Mouse (Mus musculus) forebrain, postnatal 0 days (tissue): ENCODE data around the gene A130010J15Rik. TPM values are rescaled to one million over a fixed set of nuclear protein-coding genes. Genes with fewer than 3 reads are reported as not detected.
A peak's percentile ranks its signal among the peaks of the same experiment; 100 is the strongest.

Source experiments
- ATAC-seq: fragments of 200-750 bp; cut with Nextera tagmentation; 2 replicates; pipeline ENCODE4 v1.8.0; 2017; ENCODE audit warnings: mild to moderate bottlenecking, moderate library complexity
- DNase-seq: peaks from one replicate; pipeline ENCODE4 v3.0.0-alpha.2; 2015
- H3K27ac ChIP-seq: fragments of 300-500 bp; sonication (generic); 2 replicates; pipeline ENCODE4 v1.5.1; 2014; ENCODE audit warnings: low read depth, mild to moderate bottlenecking, antibody characterized with exemption, low read length, moderate library complexity, mixed read lengths
- H3K27me3 ChIP-seq: fragments of 300-500 bp; sonication (generic); 2 replicates; pipeline ENCODE4 v1.6.1; 2014; ENCODE audit warnings: mild to moderate bottlenecking, low read length, mixed read lengths; ENCODE audit not compliant: insufficient read depth
- H3K36me3 ChIP-seq: fragments of 300-500 bp; sonication (generic); 2 replicates; pipeline ENCODE4 v1.6.1; 2014; ENCODE audit warnings: mild to moderate bottlenecking, moderate library complexity; ENCODE audit not compliant: insufficient read depth
- H3K4me1 ChIP-seq: fragments of 300-500 bp; sonication (generic); 2 replicates; pipeline ENCODE4 v1.6.1; 2014; ENCODE audit warnings: antibody characterized with exemption; ENCODE audit not compliant: insufficient read depth
- H3K4me2 ChIP-seq: fragments of 300-500 bp; sonication (generic); 2 replicates; pipeline ENCODE4 v1.6.1; 2014; ENCODE audit warnings: low read depth, mild to moderate bottlenecking, moderate library complexity
- H3K4me3 ChIP-seq: fragments of 300-500 bp; sonication (generic); 2 replicates; pipeline ENCODE4 v1.5.1; 2014; ENCODE audit warnings: low read depth, low read length, mixed read lengths
- H3K9ac ChIP-seq: fragments of 300-500 bp; sonication (generic); 2 replicates; pipeline ENCODE4 v1.6.1; 2014; ENCODE audit warnings: mild to moderate bottlenecking
- H3K9me3 ChIP-seq: fragments of 300-500 bp; sonication (generic); 2 replicates; pipeline ENCODE4 v1.6.1; 2016; ENCODE audit warnings: low read length
- CTCF ChIP-seq: sonication (generic); IDR thresholded peaks from 2 replicates; pipeline ENCODE4 v1.5.1; 2016; ENCODE audit warnings: antibody characterized with exemption, control low read depth, low read depth
- WGBS: fragments of 180-500 bp; shearing (Covaris S2); extraction: QIAGEN DNeasy Blood & Tissue Kit; methylation state at CpG from one replicate; pipeline ENCODE4 v1.1.7; 2014; 5-methylcytosine and 5-hydroxymethylcytosine counted together
- polyA plus RNA-seq: library from polyadenylated mRNA; unstranded; fragments of >200 nt; fragmentation: Nextera tagmentation; extraction: Ambion mirVana; gene quantifications from 2 replicates; pipeline ENCODE4 v1.2.1, GENCODE M21; 2015
- total RNA-seq: library from RNA; depleted of rRNA; stranded (reverse); fragments of >200 nt; gene quantifications from 2 replicates; pipeline ENCODE4 v1.2.3, GENCODE M21; 2014

A130010J15Rik gene
- total and polyA plus RNA-seq, 2 experiments from 2014 or later: 10.8 to 16.2 TPM

- Histone ChIP-seq H3K9me3 (no peaks in the 10 kb centered on the region), H3K36me3 (no peaks in the 10 kb centered on the region), H3K4me3 (no peak overlapping the region)
These were observed 14.3 kb upstream of the A130010J15Rik start for GRCm38 (mm10) chr1:193153561-193153960.

DNA sequence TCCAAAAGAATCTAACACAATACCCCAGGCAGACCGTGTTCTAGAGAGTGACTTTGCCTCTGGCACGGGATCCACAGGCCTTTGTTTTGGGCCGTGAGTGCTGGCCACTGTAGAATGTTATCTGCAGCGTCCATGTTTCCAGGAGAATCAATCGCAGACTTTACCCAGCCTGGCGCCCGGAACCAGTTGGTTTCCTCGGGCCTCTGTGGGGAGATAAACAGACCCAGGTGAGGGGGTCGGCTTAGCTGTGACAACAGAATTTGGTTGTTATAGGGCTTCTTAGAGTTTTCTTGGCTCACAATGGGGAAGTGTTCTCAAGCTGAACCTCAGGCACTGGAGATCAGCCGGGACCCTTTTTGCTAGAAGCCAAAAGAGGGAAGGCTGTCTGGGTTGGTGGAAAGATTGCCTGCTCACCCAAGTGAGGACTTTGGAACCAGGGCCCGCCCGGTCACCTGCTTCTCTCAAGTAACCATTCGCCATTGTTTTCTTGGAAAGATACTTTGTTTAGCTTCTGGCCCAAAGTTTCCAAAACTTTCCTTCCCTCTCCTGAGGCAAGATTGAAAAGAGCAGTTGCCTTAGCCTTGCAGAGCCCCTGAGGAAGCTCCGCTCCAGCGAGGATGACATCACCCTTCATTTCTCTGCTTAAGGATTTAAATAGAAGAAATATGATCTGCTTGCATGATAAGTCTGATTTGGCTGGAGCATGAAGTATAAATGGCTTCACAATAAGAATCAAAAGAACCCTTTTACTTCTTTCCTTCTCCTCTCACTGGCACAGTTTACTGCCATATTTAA lies 11.3 kb upstream of the A130010J15Rik start:
- ATAC-seq (no peak), DNase-seq (no peak)
- Histone ChIP-seq H3K9me3 (no peaks in the 10 kb centered on the region), H3K4me3 (no peak overlapping the region), H3K9ac (no peak overlapping the region), H3K27me3 (peaks cover 31% of the 10 kb centered on the region), H3K27ac (no peak overlapping the region), H3K4me2 (no peak overlapping the region), H3K4me1 (no peaks in the 10 kb centered on the region), H3K36me3 (no peaks in the 10 kb centered on the region)
- no peak for TF ChIP-seq CTCF
- WGBS: 79% methylated on average over 15 of the region's 15 CpGs

More at GRCm38 (mm10) chr1:193153561-193153960, 14.3 kb upstream of the A130010J15Rik start:
- Histone ChIP-seq H3K9ac (no peak overlapping the region), H3K27ac (no peak overlapping the region), H3K4me1 (no peaks in the 10 kb centered on the region), H3K4me2 (no peak overlapping the region), H3K27me3 (peaks cover 31% of the 10 kb centered on the region)
- ATAC-seq (no peak), DNase-seq (no peak)
- TF ChIP-seq CTCF: no peak
- 28% methylated on average over 16 of the region's 16 CpGs for WGBS

DNA sequence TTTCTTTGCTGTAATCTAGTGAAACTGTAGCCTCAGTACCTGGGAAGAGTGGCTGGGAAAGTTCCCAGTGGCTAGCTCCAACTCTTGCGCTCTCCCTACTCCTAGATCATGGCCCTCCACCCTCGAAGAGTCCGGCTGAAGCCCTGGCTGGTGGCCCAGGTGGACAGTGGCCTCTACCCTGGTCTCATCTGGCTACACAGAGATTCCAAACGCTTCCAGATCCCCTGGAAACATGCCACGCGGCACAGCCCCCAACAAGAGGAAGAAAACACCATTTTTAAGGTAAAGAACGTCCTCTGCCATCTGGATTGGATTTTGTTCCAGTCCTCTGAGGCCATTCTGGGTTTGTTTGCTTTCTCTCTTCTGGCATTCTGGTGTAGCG lies 10.7 kb upstream of the A130010J15Rik start:
- TF ChIP-seq CTCF: no peak
- H3K4me2 ChIP-seq: no peak overlapping the region
- 84% methylated on average over 8 of the region's 8 CpGs for WGBS

DNA sequence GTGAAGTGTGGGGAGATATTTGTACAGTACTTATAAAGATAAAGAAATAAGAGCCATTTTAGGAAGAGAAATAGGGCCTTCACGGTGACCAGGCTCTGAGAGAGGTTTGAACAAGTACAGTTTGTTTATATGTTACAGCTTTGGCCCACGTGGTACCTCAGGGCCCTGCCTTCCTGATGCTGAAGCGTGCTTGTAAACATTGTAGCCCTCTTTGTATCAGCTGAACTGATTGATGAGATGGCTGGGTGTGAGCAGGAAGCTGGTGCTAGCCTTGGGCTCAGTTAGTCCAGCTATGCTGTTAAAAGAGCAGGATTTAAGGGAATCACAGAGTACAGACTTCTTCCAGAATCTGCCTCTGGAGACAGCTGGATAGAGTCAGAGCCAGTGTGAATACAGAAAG lies 8.7 kb upstream of the A130010J15Rik start:
- no peaks in the 10 kb centered on the region for H3K9me3 ChIP-seq
- peaks cover 6% of the 10 kb centered on the region for H3K27me3 ChIP-seq
- 77% methylated on average over 3 of the region's 3 CpGs for WGBS
- H3K36me3 ChIP-seq: no peaks in the 10 kb centered on the region
- H3K27ac ChIP-seq: no peak overlapping the region
- DNase-seq: no peak
- no peak overlapping the region for H3K9ac ChIP-seq
- TF ChIP-seq CTCF: no peak
- H3K4me3 ChIP-seq: no peak overlapping the region
- H3K4me2 ChIP-seq: no peak overlapping the region
- H3K4me1 ChIP-seq: no peaks in the 10 kb centered on the region
- ATAC-seq: no peak

More for the DNA sequence above, 10.7 kb upstream of the A130010J15Rik start:
- Histone ChIP-seq H3K9me3 (no peaks in the 10 kb centered on the region), H3K4me3 (no peak overlapping the region), H3K9ac (no peak overlapping the region), H3K27ac (no peak overlapping the region), H3K36me3 (no peaks in the 10 kb centered on the region), H3K27me3 (peaks cover 25% of the 10 kb centered on the region), H3K4me1 (no peaks in the 10 kb centered on the region)
- DNase-seq: no peak
- no peak for ATAC-seq

GRCm38 (mm10) chr1:193159613-193160012 lies 8.2 kb upstream of the A130010J15Rik start:
- H3K4me3 ChIP-seq: no peak overlapping the region
- DNase-seq: no peak
- no peak for TF ChIP-seq CTCF
- no peaks in the 10 kb centered on the region for H3K4me1 ChIP-seq
- no peak for ATAC-seq
- 61% methylated on average over 1 of the region's 1 CpGs for WGBS
- H3K9ac ChIP-seq: no peak overlapping the region
- H3K27me3 ChIP-seq: peaks cover 3% of the 10 kb centered on the region
- no peaks in the 10 kb centered on the region for H3K36me3 ChIP-seq
- H3K9me3 ChIP-seq: no peaks in the 10 kb centered on the region
- no peak overlapping the region for H3K4me2 ChIP-seq
- no peak overlapping the region for H3K27ac ChIP-seq

DNA sequence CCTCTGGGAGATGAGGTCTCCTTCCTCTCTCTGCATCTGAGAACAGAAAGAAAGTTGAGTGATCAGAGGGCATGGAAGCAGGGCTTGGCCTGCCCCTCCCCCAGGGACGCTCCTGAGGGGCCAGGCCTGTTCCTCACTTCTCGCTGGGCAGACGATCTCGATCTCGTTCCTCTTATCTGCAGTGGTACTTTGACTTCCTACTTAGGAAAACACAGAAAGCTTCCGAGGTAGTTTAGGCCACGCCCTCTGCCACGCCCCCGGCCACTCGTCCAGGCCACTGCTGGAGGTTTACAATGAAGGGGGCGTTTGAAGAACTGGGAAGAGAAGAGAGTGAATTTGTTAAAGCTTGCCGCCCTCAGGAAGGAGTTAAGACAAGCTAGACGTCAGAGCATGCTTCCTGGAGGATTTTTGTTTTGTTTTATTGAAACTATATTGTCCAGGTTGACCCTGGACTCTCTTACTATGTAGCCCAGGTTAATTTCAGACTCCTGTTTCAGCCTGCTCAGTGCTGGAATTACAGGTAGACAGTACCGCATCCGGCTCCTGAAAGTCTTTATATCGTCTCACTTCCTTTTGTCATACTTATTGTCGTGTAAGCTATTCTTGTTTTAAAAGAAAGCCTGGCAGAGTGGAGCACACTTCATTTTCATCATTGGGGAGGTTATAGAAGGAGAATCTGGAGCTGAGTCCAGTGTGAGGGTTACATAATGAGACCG lies 7.4 kb upstream of the A130010J15Rik start:
- peaks cover 3% of the 10 kb centered on the region; the same call in 1 of the 2 replicates for H3K27me3 ChIP-seq
- H3K4me2 ChIP-seq: peak overlapping the region; percentile 19; the same call in 1 of the 2 replicates
- ATAC-seq (no peak), DNase-seq (no peak)
- no peak for TF ChIP-seq CTCF
- no peak overlapping the region for H3K4me3 ChIP-seq
- WGBS: 14% methylated on average over 18 of the region's 18 CpGs
- no peak overlapping the region for H3K9ac ChIP-seq
- no peaks in the 10 kb centered on the region for H3K4me1 ChIP-seq
- H3K36me3 ChIP-seq: no peaks in the 10 kb centered on the region
- no peak overlapping the region for H3K27ac ChIP-seq
- H3K9me3 ChIP-seq: no peaks in the 10 kb centered on the region

GRCm38 (mm10) chr1:193169228-193169627 lies 1.4 kb downstream of the A130010J15Rik start:
- no peaks in the 10 kb centered on the region for H3K9me3 ChIP-seq
- DNase-seq: no peak
- no peak overlapping the region for H3K4me3 ChIP-seq
- H3K27ac ChIP-seq: no peak overlapping the region
- no peaks in the 10 kb centered on the region for H3K36me3 ChIP-seq
- H3K9ac ChIP-seq: no peak overlapping the region
- no peak overlapping the region for H3K4me2 ChIP-seq
- H3K27me3 ChIP-seq: no peaks in the 10 kb centered on the region
- ATAC-seq: no peak
- 90% methylated on average over 7 of the region's 7 CpGs for WGBS
- 0 out of 2 replicates have a peak, but pooled peaks cover 7% of the 10 kb centered on the region for H3K4me1 ChIP-seq
- no peak for TF ChIP-seq CTCF
